10 mouse cellular contexts compared by ENCODE assay signal in genomic region chr1:89524998-89525397, GRCm38 (mm10).
"Had no signal": no experiment of that assay in that cellular context is flagged by ENCODE, and none has a peak within 500 bp of the region (broad histone marks: within the 10 kb centered on the region; RNA-seq: fewer than 3 reads in every experiment).

No protein-coding gene starts in this region.

- H3K9me3 ChIP-seq: limb, embryonic 12.5 days; limb, embryonic 15.5 days; liver, embryonic 12.5 days; liver, embryonic 15.5 days; lung, embryonic 15.5 days; midbrain, embryonic 12.5 days; midbrain, embryonic 15.5 days; neural tube, embryonic 13.5 days had no signal

- H3K27me3 ChIP-seq: limb, embryonic 12.5 days; limb, embryonic 15.5 days; liver, embryonic 12.5 days; liver, embryonic 15.5 days; lung, embryonic 15.5 days; midbrain, embryonic 15.5 days; neural tube, embryonic 13.5 days had no signal

- H3K9ac ChIP-seq: limb, embryonic 12.5 days; limb, embryonic 15.5 days; liver, embryonic 12.5 days; liver, embryonic 15.5 days; lung, embryonic 15.5 days; midbrain, embryonic 12.5 days; midbrain, embryonic 15.5 days; neural tube, embryonic 13.5 days had no signal

- H3K36me3 ChIP-seq: limb, embryonic 12.5 days; limb, embryonic 15.5 days; liver, embryonic 12.5 days; liver, embryonic 15.5 days; lung, embryonic 15.5 days; midbrain, embryonic 12.5 days; midbrain, embryonic 15.5 days; neural tube, embryonic 13.5 days had no signal

- H3K4me3 ChIP-seq: limb, embryonic 12.5 days; limb, embryonic 15.5 days; liver, embryonic 12.5 days; liver, embryonic 15.5 days; lung, embryonic 15.5 days; midbrain, embryonic 12.5 days; midbrain, embryonic 15.5 days; neural tube, embryonic 13.5 days had no signal

- ATAC-seq: liver, embryonic 12.5 days had no signal

- H3K27ac ChIP-seq: limb, embryonic 12.5 days; limb, embryonic 15.5 days; liver, embryonic 12.5 days; liver, embryonic 15.5 days; lung, embryonic 15.5 days; macrophage; midbrain, embryonic 12.5 days; midbrain, embryonic 15.5 days; neural tube, embryonic 13.5 days; stomach, postnatal 0 days had no signal

- H3K4me1 ChIP-seq: liver, embryonic 15.5 days had no signal

- H3K4me2 ChIP-seq: limb, embryonic 12.5 days; liver, embryonic 12.5 days; liver, embryonic 15.5 days; lung, embryonic 15.5 days; midbrain, embryonic 12.5 days; midbrain, embryonic 15.5 days; neural tube, embryonic 13.5 days had no signal
